Mouse (Mus musculus): Measurements from ENCODE around the gene Slc22a18.

Gene Slc22a18

DNA sequence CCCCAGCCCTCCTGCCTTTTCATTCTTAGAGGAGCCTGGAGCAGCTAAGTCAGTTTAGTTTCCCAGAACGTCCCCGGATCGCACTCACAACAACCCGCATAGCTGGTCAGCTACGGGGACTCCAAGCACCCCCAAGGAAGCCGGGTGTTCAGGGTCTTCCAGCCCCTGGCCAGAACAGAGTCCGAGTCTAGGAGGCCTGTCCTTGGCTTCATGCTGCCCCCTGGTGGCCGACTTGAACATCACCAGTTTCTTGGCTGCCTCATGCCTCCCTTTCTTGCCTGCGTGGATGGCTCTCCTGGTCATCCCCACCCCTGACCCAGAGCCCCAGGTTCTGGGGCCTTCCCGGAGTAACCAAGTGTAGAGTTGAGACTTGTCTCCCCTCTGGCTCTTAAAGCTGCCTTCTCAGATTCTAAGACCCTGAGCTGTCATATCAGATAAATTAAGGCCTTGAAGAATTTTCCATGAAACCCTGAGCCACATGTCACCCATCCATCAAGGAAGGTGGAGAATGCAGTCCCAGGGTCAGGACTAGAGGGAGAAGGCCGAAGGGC lies 9.6 kb upstream of the Slc22a18 start:
- peak; percentile 66 for DNase-seq

DNA sequence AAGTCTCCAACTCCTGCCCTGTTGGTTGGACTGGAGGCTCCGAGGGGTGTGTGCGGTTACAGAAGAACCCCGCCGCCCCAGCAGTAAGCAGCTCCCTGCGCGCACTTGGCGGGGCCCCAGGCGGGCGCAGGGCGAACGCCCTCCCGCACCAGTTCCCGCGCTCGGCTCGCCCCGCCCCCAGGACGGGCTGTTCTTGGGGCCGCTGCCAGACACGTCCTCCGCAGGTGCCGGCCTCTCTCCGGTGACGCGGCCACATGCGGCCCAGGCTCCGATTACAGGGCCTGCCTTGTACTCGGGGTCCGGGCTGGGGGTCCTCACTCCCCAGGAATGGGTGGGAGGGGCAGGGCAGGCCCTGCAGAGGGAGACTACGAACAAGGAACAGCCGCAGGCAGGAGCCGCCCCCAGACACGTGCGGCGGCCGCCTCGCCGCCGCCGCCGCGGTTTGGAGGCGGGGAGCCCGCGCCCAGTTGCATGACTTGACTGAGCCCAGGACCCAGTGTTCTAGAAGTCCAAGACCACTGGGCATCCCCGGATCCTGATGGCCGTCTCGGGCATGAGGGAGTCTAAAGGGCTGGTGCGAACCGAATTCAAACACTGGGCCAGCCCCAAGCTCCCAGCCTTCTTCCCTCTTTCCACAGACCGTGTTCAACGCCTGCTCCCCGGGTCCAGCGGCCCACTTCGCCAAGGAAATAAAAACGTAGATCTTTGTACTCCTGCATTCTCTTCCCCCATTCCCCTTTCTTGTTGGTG lies 8.6 kb upstream of the Slc22a18 start:
- peak; percentile 26 for DNase-seq

DNA sequence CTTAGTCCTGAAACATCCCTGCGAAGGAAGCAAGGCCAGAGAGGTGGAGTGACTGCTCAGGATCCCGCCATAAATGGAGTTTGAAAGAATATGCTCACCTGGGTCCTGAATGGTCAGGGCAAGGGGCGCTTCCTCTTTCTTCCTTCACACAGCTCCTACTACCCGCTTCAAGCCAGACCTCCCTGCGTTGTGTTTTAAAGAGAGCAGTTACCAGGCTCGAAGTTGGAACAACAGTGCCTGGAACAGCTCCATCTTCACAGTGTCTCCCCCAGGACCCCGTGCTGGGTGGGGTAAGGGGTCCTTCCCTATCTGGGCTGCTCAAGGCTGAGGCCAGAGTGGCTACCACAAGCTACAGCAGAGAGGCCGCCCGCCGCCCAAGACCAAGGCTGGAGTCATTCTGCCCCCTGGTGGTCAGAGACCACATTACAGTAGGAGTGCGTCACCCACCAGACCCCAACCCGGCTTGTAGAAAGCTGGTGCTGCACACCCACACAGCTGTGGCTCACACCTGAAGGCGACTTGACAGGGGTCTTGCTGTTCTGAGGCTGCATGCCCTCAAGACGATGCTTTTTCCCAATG lies 7.3 kb upstream of the Slc22a18 start:
- peak; percentile 75 for DNase-seq

DNA sequence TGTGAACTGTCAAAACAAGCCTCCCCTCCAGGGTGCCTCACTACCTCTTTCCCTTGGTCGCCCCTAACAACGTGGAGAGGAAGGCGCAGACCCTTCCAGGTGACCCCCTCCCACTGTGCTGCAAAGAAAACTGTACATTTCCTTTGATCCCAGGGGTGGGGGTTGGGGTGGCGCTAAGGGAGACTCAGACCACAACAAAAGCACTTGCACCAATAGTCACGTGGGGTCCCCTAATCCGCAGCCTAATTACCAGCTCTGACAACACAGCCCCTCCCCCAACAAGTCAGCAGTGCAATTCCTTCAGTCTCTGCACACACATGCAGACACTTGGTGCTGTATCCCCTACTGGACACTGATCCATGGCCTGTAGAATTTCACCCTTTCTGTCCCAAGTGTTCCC lies 5.8 kb upstream of the Slc22a18 start:
- DNase-seq = no peak

DNA sequence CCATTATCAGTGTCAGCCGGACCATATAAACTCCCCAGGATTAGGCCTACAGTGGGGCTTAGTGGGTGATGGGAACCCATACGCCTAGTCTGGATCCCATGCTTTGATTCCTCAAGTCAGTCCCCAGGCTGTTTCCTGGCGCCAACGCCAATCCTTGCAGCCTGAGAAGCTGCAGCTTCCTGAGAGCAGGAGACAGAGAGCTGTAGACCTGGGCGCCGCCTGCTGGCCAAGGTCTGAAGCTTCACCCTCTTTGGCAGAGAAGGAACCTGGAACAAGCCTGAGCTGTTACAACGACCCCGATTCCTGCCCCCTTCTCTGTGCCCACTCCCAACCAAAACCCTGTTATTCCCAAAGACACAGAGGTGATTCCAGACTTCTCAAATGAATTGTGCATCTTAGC lies 3.6 kb upstream of the Slc22a18 start:
- peak; percentile 69 for DNase-seq

DNA sequence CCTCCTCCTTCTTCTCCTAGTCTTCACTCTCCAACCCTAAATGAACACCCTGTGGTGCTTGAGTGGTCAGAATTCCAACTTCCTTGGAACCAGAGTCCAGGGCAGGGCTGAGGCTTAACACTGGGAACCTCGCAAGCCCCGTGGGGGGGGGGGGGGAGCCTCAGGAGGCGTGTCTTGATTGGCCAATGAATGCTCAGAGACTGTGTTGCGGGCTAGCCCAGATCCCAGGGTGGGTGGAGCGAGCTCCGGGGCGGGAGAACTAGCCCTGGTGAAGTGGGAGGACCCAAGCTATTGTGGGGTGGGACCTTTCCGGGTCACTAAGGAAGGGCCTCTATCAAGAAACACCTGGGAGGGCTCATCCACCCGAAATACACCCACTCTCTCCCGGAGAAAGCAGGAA lies 1.3 kb downstream of the Slc22a18 start:
- no peak for DNase-seq

DNA sequence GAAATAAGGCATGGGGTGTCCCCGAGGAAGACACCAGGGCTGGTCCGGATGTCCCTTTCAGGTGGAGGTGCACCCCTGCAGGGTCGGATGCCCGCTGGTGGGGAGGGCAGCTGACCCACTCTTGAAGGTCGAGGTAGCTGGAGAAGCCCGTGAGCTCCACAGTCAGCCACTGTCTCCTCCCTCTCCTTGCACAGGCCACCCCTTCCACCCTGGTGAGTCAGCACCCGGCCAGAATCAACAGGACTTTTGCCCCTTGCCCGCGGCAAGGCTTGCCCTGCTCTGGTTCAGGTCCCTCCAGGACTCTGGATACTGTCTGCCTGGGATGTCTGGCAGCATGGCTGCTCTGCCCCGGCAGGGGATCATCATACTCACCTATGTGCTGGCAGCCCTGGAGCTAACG lies 2.3 kb downstream of the Slc22a18 start:
- DNase-seq = no peak

DNA sequence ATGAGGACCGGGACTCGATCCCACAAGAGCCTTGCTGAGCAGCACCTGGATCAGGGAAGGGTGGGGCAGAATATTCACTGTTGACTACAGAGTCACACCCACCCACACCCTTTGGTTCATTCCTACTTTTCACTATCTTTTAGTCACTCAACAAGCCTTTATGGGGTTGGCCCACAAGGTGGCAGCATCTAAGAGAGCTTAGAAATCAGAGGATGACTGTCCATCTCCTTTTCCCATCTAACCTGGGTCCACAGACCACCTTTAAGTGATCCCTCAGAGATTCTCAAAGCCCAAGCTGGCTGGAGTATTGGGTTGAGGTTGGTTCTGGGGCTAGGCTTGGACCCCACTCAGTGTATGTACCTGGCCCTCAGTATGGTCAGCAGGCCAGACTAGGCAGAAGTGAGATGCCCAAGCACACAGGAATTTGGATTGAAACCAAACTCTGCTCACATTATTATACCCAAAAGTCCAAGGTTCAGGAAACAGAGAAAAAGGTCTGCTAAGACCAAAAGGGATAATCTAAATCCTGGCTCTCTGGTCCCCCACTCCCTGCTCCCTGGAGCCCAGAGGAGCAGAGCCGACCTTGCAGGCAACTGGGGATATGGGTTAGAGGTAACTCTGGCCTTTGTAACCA lies 3.3 kb downstream of the Slc22a18 start:
- no peak for DNase-seq

DNA sequence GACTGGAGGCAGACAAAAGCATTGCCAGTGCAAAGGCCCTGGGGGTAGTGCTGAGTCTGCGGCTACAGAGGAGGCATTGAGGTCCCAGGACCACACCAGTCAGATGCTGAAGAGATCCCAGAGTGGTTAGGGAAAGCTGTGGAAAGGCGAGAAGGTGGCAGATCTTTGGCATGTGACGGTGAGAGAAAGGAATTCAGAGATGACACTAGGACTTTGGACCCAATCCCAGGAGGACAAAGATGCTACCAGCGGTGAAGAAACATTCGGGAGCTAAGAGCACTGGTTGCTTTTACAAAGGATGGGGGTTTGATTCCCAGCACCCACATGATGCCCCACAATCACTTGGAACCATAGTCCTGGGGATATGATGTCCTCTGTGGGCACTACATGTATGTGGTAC lies 4.3 kb downstream of the Slc22a18 start:
- DNase-seq = no peak

DNA sequence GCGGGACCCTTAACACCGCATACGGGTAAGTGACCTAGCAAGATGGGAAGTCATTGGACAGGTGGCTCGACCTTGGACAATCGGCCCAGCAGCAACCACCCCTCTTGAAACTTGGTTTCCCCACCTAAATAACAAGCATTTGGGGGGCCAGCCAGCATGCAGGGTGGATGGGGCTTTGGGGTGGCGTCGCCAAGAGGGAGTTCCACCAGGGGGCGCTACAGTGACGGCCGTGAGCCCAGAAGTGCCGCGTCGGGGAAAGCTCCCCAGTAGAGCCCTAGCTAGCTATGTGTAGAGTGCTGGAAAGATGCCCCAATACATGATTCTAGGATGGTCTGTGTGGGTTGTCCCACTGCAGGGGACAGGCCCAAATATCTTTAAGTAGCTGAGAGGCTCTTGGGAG lies 7.0 kb downstream of the Slc22a18 start:
- DNase-seq = no peak

DNA sequence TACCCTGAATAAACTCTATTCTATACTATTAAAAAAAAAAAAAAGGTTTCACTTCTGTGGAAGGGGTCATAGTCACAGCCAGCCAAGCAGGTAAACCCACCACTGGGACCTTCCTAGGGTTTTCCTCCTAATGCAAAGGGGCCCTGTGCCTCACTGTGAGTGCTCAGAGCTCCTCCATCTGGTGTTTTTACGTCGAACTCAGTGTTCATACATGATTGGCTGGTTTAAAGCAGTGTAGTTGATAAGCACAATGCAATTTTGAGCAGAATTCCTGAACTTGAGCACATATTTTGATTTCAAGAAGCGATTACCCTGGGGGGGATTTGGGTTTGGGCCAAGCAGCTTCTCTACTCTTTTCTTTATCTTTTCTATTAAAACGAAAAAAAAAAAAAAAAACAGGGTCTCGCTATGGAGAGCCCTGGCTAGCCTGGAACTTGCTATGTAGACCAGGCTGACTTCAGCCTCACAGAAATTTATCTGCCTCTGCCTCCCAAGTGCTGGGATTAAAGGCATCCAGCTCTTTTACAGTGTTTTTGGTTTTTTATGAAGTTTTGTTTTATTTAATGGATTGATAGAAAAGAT lies 8.4 kb downstream of the Slc22a18 start:
- DNase-seq = no peak

DNA sequence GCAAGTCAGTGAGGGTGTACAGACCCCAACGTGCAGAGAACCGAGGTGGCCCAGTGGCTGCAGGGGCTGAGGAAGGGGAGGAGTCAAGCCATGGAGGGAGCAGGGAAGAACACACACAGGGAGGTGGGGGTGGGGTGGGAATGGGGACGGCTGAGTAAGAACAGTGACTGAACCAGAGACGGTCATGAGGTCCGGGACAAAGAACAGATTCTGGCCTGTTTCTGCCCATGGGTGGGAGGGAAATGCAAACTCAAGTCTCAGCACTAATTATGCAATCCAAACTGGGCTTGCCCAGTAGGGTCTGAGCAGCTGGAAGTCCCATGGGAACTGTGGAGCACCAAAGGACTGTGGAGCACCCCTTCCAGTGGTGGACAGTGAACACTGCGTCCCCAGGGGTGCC lies 9.0 kb downstream of the Slc22a18 start:
- DNase-seq = no peak

DNA sequence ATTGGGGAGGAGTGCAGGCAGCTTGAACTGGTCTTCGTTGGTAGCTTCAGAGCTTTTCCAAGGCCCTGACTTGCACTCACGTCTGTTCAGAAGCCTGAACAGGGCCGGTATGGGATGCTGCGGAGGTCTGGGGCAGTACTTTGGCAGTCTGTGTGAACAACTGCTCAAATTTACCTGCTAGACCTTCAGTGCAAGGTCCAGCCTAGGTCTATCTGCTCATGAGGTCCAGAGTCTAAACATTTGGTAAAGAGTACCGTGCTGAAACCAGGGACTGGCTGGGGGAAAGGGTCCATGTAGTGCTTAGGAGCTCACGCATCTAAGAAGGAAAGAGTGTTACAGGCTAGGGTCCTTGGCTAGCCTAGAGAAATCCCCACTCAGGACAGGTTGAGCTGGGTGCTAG lies 16.2 kb downstream of the Slc22a18 start:
- no peak for DNase-seq

DNA sequence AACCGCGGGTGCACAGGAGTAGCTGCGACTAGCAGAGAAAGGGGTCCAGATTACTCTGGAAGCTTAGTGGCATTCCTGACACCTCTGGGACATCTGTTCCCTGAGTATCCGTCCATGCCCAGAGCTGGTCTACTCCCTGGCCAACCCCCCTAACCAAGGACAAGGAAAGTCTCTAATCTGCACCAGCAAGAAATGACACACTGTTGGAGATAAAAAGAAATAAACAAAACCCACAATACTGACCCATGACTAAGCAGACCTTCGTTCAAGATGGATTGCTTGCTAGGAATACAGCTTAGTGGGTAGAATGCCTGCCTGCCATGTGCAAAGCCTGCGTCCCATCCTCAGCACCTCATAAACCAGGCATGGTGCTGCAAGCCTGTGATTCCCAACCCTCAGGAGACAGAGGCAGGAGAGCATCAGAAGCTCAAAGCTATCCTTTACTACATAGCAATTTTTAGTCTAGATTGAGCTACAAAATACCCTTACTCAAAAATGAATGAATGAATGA lies 20.1 kb downstream of the Slc22a18 start:
- DNase-seq = no peak

DNA sequence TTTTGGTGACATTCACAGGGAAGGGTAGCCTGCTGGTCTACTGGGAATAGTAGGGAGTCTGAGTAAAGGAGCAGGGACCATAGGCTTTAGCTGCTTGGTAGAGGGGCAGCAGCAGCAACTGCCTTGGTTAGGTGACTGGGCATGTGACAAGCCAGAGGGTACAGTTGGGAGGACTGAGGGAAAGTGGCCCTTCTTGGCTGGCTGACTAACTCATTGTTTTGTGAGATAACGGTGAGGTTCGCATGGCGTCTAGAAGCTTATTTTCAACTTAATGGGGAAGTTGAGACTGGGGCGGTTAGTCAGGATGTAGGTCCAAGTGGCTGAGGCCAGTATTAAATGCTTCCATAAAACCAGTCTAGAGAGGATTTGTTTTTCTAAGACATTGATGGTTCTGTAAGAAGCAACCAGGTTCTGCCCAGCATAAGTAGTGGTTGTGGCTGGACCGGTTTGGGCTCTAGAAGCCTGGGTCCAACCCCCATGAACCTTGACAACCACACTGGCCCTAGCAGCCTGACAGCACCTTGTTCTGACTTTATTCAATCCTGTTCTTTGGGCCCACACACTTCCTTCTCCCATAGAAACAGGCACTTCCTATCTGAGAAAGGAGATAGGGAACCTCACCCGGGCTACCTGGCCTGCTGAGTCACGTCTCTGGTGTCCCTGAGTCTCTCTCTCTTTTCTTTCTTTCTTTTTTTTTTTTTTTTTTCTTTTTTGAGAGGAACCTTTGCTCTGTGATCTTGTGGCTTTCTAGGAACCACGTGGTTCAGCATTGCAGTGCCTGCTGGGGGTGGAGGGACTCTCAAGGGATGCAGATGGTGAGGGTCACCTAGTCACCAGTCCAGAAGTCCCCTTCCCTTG lies 21.8 kb downstream of the Slc22a18 start:
- no peak for DNase-seq

DNA sequence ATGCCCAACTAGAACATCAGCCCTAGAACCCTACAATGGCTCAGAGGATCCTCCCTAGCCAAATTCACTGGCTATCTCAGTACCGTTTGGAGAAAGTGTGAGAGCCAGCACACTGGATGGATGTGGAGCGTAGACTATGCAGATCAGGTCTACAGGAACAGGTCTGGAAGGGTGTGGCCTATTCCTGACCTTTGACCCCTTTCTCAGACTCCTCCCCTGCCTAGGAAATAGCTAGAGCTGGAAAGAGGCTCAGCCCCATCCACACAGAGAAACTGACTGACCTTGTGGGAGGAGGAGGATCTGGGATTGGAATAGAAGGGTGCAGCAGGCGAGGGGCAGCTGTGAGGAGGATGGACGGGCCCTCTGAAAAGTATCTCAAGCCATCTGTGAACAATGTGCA lies 25.0 kb downstream of the Slc22a18 start:
- DNase-seq = no peak

DNA sequence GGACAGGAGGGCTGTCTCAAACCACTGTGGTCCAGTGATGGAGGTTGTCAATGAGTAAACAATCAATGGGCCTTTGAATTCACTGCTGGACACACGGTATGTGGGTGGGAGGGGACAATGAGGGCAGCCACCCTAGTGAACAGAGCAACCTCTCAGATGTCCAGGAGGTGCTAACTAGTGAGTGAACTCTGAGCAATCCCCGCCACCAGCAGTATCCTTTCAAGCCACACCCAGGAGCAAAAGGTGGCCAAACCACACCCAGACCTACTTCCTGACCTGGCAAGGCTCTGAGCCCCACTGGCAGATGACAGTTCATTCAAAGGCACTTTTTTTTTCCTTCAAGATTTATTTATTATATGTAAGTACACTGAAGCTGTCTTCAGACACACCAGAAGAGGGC lies 27.4 kb downstream of the Slc22a18 start:
- no peak for DNase-seq

DNA sequence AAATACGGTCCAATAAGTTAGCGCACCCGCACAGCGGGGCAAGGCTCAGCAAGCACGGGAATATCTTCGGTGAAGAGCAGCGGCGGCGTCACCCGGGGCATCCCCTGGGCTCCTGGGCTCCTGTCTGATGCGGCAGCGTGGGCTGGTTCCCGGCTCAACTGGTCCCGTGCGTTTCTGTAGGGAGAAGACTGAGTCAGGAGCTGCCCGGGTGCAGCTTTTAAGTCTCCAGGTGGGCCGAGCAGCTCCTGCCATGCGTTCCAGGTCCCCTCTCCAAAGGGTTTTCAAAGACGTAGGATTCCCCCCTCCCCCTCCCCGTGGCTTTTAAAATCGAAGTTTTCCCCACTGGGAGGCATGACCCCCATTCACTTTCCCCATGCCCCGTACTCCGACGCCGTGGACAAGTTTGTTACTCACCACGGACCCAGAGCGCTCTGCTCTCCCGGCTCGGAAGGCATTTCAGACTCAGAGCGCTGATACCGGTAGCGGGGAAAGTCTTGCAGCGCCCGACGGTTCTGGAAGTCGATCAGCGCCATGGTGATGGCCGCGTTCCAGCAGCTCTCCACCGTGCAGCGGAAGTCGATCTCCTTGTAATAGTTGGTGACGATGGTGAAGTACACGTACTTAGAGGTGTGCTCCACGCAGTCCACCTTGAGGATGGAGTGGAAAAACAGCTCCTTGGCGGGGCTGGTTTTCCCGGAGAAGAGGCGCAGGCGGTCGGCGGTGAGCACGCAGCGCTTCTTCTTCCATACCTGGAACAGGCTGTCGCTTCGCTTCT lies 28.3 kb downstream of the Slc22a18 start:
- DNase-seq = no peak

DNA sequence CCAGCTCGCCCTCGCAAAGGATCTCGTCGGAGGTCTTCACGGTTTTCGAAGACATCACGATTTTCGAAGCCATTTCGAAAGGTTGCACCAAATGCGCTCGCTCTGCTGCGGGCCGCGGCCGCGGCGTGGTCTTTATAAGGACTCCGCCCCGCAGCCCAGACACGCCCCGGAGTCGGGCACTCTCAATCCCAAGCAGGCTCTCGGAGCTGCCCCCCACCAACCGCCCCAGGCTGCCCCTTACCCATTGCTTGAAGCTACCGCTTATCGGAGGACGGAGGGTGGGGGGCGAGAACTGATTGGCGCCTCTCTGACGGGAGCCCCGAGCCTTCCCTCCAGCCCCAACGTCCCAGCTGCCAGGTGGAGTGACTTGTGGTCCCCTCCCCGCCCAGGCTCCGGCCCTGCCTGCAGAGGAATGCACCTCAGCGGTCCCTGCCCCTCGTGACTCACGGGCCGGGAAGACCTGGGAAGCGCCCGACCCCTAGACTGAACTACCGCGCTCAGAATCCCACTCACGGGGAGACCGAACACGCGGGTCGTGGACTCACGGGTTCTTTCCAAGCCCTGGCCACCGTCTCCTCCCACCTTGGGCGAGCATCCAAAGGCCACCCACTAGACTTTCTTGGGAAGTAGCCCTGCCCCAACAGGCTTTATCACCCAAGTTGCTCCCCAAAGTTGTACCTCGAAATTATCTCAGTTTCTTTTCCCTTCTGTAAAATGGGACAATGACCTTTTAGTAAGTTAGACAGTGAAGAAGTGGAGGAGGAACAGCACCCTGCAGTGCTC lies 29.1 kb downstream of the Slc22a18 start, which contains the start of gene Phlda2:
TSS of gene Phlda2 (minus strand) at position 733 of the 783 bp plus-strand sequence.
- no peak for DNase-seq

DNA sequence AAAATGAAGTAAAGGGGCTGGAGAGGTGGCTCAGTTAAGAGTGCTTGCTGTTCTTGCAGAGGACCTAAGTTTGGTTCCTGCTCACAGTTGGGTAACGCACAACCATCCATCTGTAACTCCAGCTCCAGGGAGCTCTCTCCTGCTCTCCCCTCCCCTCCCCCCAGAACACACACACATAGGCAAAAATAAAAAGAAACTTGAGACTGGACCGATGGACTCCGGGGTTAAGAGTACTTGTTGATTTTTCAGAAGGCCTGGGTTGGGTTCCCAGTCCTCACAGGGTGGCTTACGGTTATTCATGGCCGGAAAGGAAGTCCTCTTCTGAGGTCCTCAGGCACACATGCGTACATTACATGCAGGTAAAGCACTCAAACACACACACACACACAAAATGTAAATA lies 30.4 kb downstream of the Slc22a18 start:
- no peak for DNase-seq

DNA sequence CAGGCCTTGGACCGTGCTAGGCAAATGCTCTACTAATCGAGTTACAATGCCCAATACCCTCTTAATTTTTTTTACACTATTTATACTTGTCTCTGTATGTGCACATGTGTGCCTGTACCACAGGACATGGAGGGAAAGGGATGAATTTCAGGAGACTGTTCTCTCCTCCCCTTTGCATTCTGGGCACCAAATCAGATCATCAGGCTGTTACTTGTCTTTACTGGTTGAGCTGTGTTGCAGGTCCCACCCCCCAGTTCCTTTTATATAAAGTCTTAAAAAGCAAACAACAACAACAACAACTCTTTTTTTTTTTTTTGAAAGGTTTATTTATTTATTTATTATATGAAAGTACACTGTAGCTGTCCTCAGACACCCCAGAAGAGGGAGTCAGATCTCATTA lies 31.9 kb downstream of the Slc22a18 start:
- no peak for DNase-seq
